Mouse (Mus musculus) lung, adult 10 weeks (tissue): ENCODE results near the gene Krtap13-1. TPM values are rescaled to one million over a fixed set of nuclear protein-coding genes. Genes with fewer than 3 reads are reported as not detected.

Experiments
- polyA plus RNA-seq: library from polyadenylated mRNA; stranded (reverse); fragments of 350-450 nt; fragmentation: Illumina TruSeq; extraction: RNeasy Lipid Tissue Mini Kit (QIAGEN cat#74804); gene quantifications from one replicate; pipeline ENCODE4 v1.2.3, GENCODE M21; 2014; ENCODE audit warnings: low read depth, low replicate concordance; ENCODE audit not compliant: insufficient read depth

Krtap13-1 gene
- polyA plus RNA-seq = not detected

DNA sequence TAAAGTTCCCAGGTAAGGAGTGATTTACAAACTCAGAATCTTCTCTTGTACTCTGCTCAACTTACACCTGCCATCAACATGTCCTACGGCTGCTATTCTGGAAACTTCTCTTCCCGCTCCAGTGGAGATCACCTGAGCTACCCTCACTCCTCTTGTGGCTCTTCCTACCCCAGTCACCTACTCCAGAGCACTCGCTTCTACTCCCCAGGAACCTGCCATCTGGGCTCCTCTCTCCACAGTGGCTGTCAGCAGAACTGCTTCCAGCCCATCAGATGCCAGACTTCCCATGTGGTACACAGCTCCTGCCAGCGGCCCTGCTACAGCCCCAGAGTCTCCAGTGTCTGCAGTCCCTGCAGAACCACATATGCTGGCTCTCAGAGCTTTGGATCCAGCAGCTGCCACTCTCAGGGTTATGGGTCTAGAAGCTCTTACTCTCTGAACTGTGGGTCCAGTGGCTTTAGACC lies at the start of gene Krtap13-1:
TSS of gene Krtap13-1 (plus strand) at position 51 of the 464 bp plus-strand sequence.

DNA sequence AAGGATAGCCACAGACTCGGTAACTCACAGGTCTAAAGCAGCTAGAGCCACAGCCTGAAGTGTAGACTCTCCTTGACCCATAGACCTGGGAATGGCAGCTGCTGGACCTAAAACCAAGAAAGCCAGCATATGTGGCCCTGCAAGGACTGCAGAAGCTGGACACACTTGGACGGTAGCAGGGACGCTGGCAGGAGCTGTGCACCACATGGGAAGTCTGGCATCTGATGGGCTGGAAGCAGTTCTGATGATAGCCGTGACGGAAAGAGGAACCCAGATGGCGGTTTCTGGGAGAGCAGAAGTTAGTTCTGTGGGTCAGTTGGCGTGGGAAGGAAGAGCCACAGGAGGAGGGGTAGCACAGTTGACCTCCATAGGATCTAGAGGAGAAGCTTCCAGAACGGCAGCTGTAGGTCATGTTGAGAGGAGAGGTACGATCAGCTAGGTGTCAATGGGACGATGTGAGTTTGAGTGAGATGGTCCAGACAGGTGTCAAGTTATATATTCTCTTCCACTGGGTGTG lies 21.1 kb upstream of the Krtap13-1 start, which contains the start of gene 2310061N02Rik:
TSS of gene 2310061N02Rik (minus strand) at position 467 of the 517 bp plus-strand sequence.

DNA sequence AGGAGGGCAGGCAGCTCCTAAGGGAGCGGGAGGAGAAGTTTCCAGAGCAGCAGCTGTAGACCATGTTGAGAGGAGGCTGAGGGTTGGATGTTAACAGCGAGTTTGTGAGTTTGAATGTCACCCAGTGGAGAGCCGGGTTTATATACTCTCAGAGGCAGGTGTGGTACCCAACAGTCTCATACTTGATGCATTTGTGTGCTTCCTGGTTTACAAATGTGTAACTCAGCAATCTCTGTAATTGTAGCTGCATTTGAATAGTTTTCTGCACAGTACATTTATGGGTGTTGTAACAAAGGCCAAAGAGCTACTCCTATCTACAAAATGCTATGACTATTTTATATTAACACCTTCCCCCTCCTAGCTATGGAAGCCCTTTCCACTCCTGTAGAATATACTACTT lies 22.9 kb downstream of the Krtap13-1 start, which contains the start of gene Krtap13:
TSS of gene Krtap13 (minus strand) at position 101 of the 400 bp plus-strand sequence.

DNA sequence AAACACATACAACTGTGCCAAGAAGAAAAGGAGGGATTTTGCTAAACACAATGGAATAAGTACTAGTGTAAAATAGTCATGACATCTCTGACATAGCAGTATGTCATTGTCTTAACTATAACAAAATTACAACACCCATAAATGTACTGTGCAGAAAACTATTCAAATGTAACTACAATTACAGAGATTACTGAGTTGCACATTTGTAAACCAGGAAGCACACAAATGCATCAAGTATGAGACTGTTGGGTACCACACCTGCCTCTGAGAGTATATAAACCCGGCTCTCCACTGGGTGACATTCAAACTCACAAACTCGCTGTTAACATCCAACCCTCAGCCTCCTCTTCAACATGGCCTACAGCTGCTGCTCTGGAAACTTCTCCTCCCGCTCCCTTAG lies 29.9 kb downstream of the Krtap13-1 start, which contains the start of gene 2310034C09Rik:
TSS of gene 2310034C09Rik (plus strand) at position 301 of the 400 bp plus-strand sequence.

DNA sequence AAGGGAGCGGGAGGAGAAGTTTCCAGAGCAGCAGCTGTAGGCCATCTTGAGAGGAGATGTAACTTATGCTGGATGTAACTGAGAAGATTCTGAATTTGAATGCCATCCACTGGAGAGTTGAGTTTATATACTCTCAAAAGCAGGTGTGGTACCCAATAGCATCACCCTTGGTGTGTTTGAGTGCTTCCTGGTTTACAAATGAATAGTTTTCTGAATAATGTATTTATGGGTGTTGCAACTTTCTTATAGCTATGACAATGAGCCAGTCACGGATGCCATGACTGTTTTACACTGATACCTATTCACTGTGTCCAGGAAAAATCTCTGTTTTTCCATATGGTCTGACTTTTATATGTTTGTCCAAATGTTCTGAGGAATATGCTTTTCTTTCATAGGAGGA lies 45.4 kb downstream of the Krtap13-1 start, which contains the start of gene 2310057N15Rik:
TSS of gene 2310057N15Rik (minus strand) at position 101 of the 400 bp plus-strand sequence.

DNA sequence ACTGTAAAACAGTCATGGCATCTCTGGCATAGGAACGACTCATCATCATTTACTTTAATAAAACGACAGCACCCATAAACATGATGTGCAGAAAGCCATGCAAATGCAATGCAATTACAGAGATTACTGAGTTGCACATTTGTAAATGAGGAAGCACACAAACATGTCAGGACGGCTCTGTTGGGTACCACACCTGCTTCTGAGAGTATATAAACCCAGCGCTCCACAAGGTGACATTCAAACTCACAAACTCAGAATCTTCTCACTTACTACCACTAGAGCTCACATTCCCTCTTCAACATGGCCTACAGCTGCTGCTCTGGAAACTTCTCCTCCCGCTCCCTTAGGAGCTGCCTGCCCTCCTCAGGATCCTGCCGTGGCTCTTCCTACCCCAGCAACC lies 48.9 kb downstream of the Krtap13-1 start, which contains the start of gene Gm5965:
TSS of gene Gm5965 (plus strand) at position 301 of the 400 bp plus-strand sequence.

Other genes starting within 250 kb of the Krtap13-1 start
- not detected for gene Cldn17, start 221.9 kb upstream of the Krtap13-1 start, polyA plus RNA-seq
- 2.5 TPM for gene Cldn8, start 165.7 kb upstream of the Krtap13-1 start, polyA plus RNA-seq
- gene Krtap24-1, start 116.6 kb upstream of the Krtap13-1 start, polyA plus RNA-seq = not detected
- gene 2310079G19Rik, start 101.2 kb upstream of the Krtap13-1 start, polyA plus RNA-seq = not detected
- not detected for gene Krtap26-1, start 81.1 kb upstream of the Krtap13-1 start, polyA plus RNA-seq
- not detected for gene Krtap27-1, start 57.2 kb upstream of the Krtap13-1 start, polyA plus RNA-seq
- not detected for gene 2310061N02Rik, start 20.9 kb upstream of the Krtap13-1 start, polyA plus RNA-seq
- gene Krtap13, start 22.8 kb downstream of the Krtap13-1 start, polyA plus RNA-seq = not detected
- not detected for gene 2310034C09Rik, start 30.0 kb downstream of the Krtap13-1 start, polyA plus RNA-seq
- not detected for gene 2310057N15Rik, start 45.3 kb downstream of the Krtap13-1 start, polyA plus RNA-seq
- not detected for gene Gm5965, start 49.0 kb downstream of the Krtap13-1 start, polyA plus RNA-seq
- gene Gm20741, start 83.4 kb downstream of the Krtap13-1 start, polyA plus RNA-seq = not detected
- gene Krtap15, start 91.4 kb downstream of the Krtap13-1 start, polyA plus RNA-seq = not detected
- gene Krtap14, start 97.3 kb downstream of the Krtap13-1 start, polyA plus RNA-seq = not detected
- not detected for gene Krtap19-1, start 140.5 kb downstream of the Krtap13-1 start, polyA plus RNA-seq
- not detected for gene Krtap19-2, start 145.4 kb downstream of the Krtap13-1 start, polyA plus RNA-seq
- gene Krtap19-3, start 149.2 kb downstream of the Krtap13-1 start, polyA plus RNA-seq = not detected
- not detected for gene Krtap19-4, start 156.2 kb downstream of the Krtap13-1 start, polyA plus RNA-seq
- not detected for gene Krtap19-5, start 167.6 kb downstream of the Krtap13-1 start, polyA plus RNA-seq
- not detected for gene Krtap19-9b, start 203.4 kb downstream of the Krtap13-1 start, polyA plus RNA-seq
- not detected for gene Krtap16-3, start 234.0 kb downstream of the Krtap13-1 start, polyA plus RNA-seq